Mouse (Mus musculus) liver, embryonic 15.5 days (tissue): Measurements from ENCODE around the gene Cit. TPM values are rescaled to one million over a fixed set of nuclear protein-coding genes. Genes with fewer than 3 reads are reported as not detected.

Source experiments
- ATAC-seq: fragments of 200-750 bp; cut with Nextera tagmentation; 2 replicates; pipeline ENCODE4 v1.8.0; 2017; ENCODE audit warnings: moderate number of reproducible peaks, mild to moderate bottlenecking, moderate library complexity; ENCODE audit not compliant: insufficient read depth
- H3K27ac ChIP-seq: fragments of 300-500 bp; sonication (generic); replicated peaks from 2 replicates; pipeline ENCODE4 v1.5.1; 2015; ENCODE audit warnings: mild to moderate bottlenecking, inconsistent platforms
- H3K27me3 ChIP-seq: fragments of 300-500 bp; sonication (generic); 2 replicates; pipeline ENCODE4 v1.6.1; 2015; ENCODE audit warnings: mild to moderate bottlenecking, inconsistent platforms
- H3K36me3 ChIP-seq: fragments of 300-500 bp; sonication (generic); replicated peaks from 2 replicates; pipeline ENCODE4 v1.6.1; 2015; ENCODE audit warnings: moderate library complexity, mild to moderate bottlenecking, inconsistent platforms
- H3K4me1 ChIP-seq: fragments of 300-500 bp; sonication (generic); replicated peaks from 2 replicates; pipeline ENCODE4 v1.6.1; 2015; ENCODE audit warnings: inconsistent platforms
- H3K4me2 ChIP-seq: fragments of 300-500 bp; sonication (generic); 2 replicates; pipeline ENCODE4 v1.6.1; 2015; ENCODE audit warnings: moderate library complexity, mild to moderate bottlenecking, inconsistent platforms
- H3K4me3 ChIP-seq: fragments of 300-500 bp; sonication (generic); replicated peaks from 2 replicates; pipeline ENCODE4 v1.5.1; 2015; ENCODE audit warnings: mild to moderate bottlenecking, inconsistent platforms
- H3K9ac ChIP-seq: fragments of 300-500 bp; sonication (generic); 2 replicates; pipeline ENCODE4 v1.6.1; 2015; ENCODE audit warnings: moderate library complexity, mild to moderate bottlenecking, inconsistent platforms
- H3K9me3 ChIP-seq: fragments of 300-500 bp; sonication (generic); replicated peaks from 2 replicates; pipeline ENCODE4 v1.6.1; 2016; ENCODE audit warnings: inconsistent platforms
- WGBS: fragments of 180-500 bp; shearing (Covaris S2); methylation state at CpG from one replicate; pipeline ENCODE4 v1.1.7; 2015; ENCODE audit warnings: mixed read lengths; ENCODE audit not compliant: insufficient replicate concordance; 5-methylcytosine and 5-hydroxymethylcytosine counted together
- polyA plus RNA-seq: library from polyadenylated mRNA; unstranded; fragments of >200 nt; fragmentation: Nextera tagmentation; extraction: Ambion mirVana; gene quantifications from 2 replicates; pipeline ENCODE4 v1.2.1, GENCODE M21; 2015

The Cit gene
- polyA plus RNA-seq, 1 experiment from 2014 or later = 36.4 TPM

DNA sequence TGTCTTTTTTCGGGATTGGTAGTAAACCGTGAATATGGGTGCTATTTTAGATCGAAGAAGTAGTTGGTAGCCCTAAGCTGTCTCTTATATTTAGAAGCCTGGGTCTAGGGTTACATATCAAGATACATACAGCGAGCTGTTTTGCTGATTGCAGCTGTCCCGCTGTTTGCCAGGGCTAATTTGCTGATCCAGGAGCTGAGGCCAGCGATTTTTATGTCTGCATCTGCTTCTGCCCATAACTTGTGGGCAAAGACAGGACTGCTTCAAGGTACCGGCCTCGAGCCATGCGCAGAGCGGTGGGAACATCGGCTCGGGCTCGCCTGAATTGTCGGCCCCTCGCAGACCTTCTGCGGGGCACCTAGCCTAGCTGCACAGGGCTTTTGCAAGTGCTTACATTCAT lies 191.4 kb downstream of the Cit start:
- Histone ChIP-seq H3K4me1 (peaks cover 4% of the 10 kb centered on the region), H3K36me3 (no peaks in the 10 kb centered on the region), H3K9ac (no peak overlapping the region), H3K27ac (no peak overlapping the region), H3K4me3 (no peak overlapping the region), H3K27me3 (peaks cover 25% of the 10 kb centered on the region; the same call in 1 of the 2 replicates), H3K9me3 (no peaks in the 10 kb centered on the region), H3K4me2 (no peak overlapping the region)
- ATAC-seq = no peak
- WGBS = 71% methylated on average over 16 of the region's 16 CpGs

- ATAC-seq = no peak
- WGBS = 33% methylated on average over 12 of the region's 12 CpGs
- Histone ChIP-seq H3K27me3 (peaks cover 25% of the 10 kb centered on the region; the same call in 1 of the 2 replicates), H3K9me3 (no peaks in the 10 kb centered on the region), H3K4me2 (no peak overlapping the region), H3K4me3 (no peak overlapping the region), H3K4me1 (no peaks in the 10 kb centered on the region), H3K36me3 (no peaks in the 10 kb centered on the region), H3K27ac (no peak overlapping the region), H3K9ac (no peak overlapping the region)
These were observed 192.7 kb downstream of the Cit start for GRCm38 (mm10) chr5:116037731-116038130.

DNA sequence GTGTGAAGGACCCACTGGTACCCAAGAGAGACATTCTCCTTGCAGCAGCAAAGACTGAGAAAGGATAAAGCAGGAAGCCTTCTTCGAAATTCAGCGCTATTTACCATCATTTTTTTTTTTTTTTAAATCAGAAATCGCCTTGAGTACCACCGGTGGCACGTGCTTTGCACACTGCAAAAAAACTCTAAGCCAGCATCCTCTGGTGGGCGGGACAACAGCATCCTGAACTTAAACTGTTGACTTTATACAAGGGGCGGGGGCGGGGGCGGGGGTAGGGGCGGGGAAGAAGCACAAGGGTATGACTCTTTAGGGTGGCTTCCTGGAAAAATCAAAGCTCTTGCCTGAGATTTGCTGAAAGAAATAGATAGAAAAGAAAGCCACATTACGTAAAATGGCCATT lies 194.6 kb downstream of the Cit start:
- no peak overlapping the region for H3K4me3 ChIP-seq
- no peaks in the 10 kb centered on the region for H3K4me1 ChIP-seq
- no peak overlapping the region for H3K9ac ChIP-seq
- no peak overlapping the region for H3K27ac ChIP-seq
- no peaks in the 10 kb centered on the region for H3K36me3 ChIP-seq
- no peak for ATAC-seq
- H3K4me2 ChIP-seq = no peak overlapping the region
- peaks cover 21% of the 10 kb centered on the region; the same call in 1 of the 2 replicates for H3K27me3 ChIP-seq
- no peaks in the 10 kb centered on the region for H3K9me3 ChIP-seq
- 26% methylated on average over 11 of the region's 11 CpGs for WGBS

DNA sequence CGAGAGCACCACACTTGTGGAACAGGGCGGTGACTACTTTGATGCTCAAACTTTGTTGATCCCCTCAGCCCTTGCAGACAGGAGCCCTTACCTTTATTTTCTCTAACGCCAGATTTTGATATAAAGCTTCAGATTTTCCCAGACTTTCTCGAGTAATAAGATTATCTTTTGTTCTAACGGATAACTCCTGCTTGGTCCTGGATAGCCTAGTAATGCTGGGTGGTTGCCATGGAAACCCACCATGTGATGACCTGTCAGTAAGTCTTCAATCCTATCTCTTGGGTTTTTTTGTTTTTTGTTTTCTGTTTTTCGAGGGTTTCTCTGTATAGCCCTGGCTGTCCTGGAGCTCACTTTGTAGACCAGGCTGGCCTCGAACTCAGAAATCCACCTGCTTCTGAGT lies 197.2 kb downstream of the Cit start:
- H3K4me1 ChIP-seq = no peaks in the 10 kb centered on the region
- H3K9me3 ChIP-seq = no peaks in the 10 kb centered on the region
- WGBS = 57% methylated on average over 7 of the region's 7 CpGs
- H3K36me3 ChIP-seq = no peaks in the 10 kb centered on the region
- ATAC-seq = no peak
- H3K27ac ChIP-seq = no peak overlapping the region
- H3K9ac ChIP-seq = no peak overlapping the region
- no peak overlapping the region for H3K4me2 ChIP-seq
- H3K27me3 ChIP-seq = peaks cover 15% of the 10 kb centered on the region; the same call in 1 of the 2 replicates
- no peak overlapping the region for H3K4me3 ChIP-seq

DNA sequence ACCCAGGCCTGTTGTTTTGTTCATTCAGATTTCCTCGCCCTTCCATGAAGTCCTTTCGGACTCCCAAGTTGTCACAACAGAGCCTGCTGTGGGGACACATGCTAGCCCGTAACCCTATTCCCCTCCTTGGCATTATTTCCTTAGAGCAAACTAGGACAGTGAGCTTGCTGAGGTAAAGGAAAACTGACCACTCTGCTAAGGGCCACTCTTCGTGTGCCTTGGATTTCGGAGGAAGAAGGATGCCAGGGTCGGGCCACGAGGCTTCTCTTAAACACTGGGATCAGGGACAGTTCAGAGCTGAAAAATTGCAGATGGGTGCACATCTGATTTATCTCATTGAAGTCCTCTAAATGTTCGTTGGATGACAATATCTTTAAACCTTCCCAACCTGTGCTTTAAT lies 200.5 kb downstream of the Cit start:
- Histone ChIP-seq H3K27me3 (peaks cover 3% of the 10 kb centered on the region; the same call in 1 of the 2 replicates), H3K9me3 (no peaks in the 10 kb centered on the region), H3K4me1 (no peaks in the 10 kb centered on the region), H3K9ac (no peak overlapping the region), H3K4me3 (no peak overlapping the region), H3K27ac (no peak overlapping the region), H3K36me3 (no peaks in the 10 kb centered on the region), H3K4me2 (no peak overlapping the region)
- 71% methylated on average over 8 of the region's 8 CpGs for WGBS
- no peak for ATAC-seq

GRCm38 (mm10) chr5:116046246-116046645 lies 201.2 kb downstream of the Cit start:
- H3K4me3 ChIP-seq = no peak overlapping the region
- H3K27me3 ChIP-seq = no peaks in the 10 kb centered on the region
- no peaks in the 10 kb centered on the region for H3K4me1 ChIP-seq
- H3K9me3 ChIP-seq = no peaks in the 10 kb centered on the region
- no peak overlapping the region for H3K9ac ChIP-seq
- H3K27ac ChIP-seq = no peak overlapping the region
- no peak overlapping the region for H3K4me2 ChIP-seq
- H3K36me3 ChIP-seq = no peaks in the 10 kb centered on the region
- WGBS = 58% methylated on average over 4 of the region's 4 CpGs
- no peak for ATAC-seq

DNA sequence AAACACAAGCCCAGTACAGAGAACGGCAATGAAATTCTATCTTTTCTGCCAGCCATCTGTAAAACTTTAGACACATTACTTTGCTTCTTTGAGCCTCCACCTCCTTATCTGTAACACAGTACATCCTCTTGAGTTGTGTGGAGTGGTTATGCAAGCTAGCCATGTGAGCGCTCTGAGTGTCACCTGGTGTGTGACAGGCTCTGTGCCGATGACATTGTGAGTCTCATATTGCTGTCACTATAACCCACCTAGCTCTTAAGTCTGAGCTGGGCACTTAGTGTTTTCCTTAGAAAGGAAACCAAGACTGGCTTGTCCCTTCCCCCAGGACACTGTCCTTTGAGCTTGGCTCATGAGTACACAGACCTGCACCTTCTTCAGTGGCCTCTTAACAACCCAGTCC lies 203.2 kb downstream of the Cit start:
- no peak overlapping the region for H3K4me3 ChIP-seq
- H3K27ac ChIP-seq = no peak overlapping the region
- H3K36me3 ChIP-seq = no peaks in the 10 kb centered on the region
- H3K27me3 ChIP-seq = no peaks in the 10 kb centered on the region
- H3K4me2 ChIP-seq = no peak overlapping the region
- H3K9me3 ChIP-seq = no peaks in the 10 kb centered on the region
- H3K4me1 ChIP-seq = no peaks in the 10 kb centered on the region
- WGBS = 59% methylated on average over 3 of the region's 3 CpGs
- H3K9ac ChIP-seq = no peak overlapping the region
- ATAC-seq = no peak

GRCm38 (mm10) chr5:116049821-116050220 lies 204.7 kb downstream of the Cit start:
- 69% methylated on average over 4 of the region's 4 CpGs for WGBS
- no peak for ATAC-seq
- H3K4me1 ChIP-seq = no peaks in the 10 kb centered on the region
- H3K9ac ChIP-seq = no peak overlapping the region
- H3K4me3 ChIP-seq = no peak overlapping the region
- no peak overlapping the region for H3K27ac ChIP-seq
- no peaks in the 10 kb centered on the region for H3K36me3 ChIP-seq
- no peaks in the 10 kb centered on the region for H3K9me3 ChIP-seq
- H3K27me3 ChIP-seq = no peaks in the 10 kb centered on the region
- H3K4me2 ChIP-seq = no peak overlapping the region

- Histone ChIP-seq H3K9me3 (no peaks in the 10 kb centered on the region), H3K9ac (no peak overlapping the region), H3K27ac (no peak overlapping the region), H3K27me3 (no peaks in the 10 kb centered on the region), H3K36me3 (no peaks in the 10 kb centered on the region), H3K4me2 (no peak overlapping the region), H3K4me3 (no peak overlapping the region), H3K4me1 (no peaks in the 10 kb centered on the region)
- ATAC-seq = no peak
- 57% methylated on average over 5 of the region's 5 CpGs for WGBS
These were observed 207.1 kb downstream of the Cit start for GRCm38 (mm10) chr5:116052171-116052570.

- no peaks in the 10 kb centered on the region for H3K36me3 ChIP-seq
- H3K9ac ChIP-seq = no peak overlapping the region
- no peak for ATAC-seq
- H3K4me3 ChIP-seq = no peak overlapping the region
- no peak overlapping the region for H3K4me2 ChIP-seq
- no peak overlapping the region for H3K27ac ChIP-seq
- H3K27me3 ChIP-seq = no peaks in the 10 kb centered on the region
- no peaks in the 10 kb centered on the region for H3K4me1 ChIP-seq
- WGBS = 58% methylated on average over 6 of the region's 6 CpGs
- H3K9me3 ChIP-seq = no peaks in the 10 kb centered on the region
These were observed 207.7 kb downstream of the Cit start for GRCm38 (mm10) chr5:116052826-116053225.
